Mouse (Mus musculus): Measurements from ENCODE around the gene Mepce.
A peak's percentile ranks its signal among the peaks of the same experiment; 100 is the strongest.

DNA sequence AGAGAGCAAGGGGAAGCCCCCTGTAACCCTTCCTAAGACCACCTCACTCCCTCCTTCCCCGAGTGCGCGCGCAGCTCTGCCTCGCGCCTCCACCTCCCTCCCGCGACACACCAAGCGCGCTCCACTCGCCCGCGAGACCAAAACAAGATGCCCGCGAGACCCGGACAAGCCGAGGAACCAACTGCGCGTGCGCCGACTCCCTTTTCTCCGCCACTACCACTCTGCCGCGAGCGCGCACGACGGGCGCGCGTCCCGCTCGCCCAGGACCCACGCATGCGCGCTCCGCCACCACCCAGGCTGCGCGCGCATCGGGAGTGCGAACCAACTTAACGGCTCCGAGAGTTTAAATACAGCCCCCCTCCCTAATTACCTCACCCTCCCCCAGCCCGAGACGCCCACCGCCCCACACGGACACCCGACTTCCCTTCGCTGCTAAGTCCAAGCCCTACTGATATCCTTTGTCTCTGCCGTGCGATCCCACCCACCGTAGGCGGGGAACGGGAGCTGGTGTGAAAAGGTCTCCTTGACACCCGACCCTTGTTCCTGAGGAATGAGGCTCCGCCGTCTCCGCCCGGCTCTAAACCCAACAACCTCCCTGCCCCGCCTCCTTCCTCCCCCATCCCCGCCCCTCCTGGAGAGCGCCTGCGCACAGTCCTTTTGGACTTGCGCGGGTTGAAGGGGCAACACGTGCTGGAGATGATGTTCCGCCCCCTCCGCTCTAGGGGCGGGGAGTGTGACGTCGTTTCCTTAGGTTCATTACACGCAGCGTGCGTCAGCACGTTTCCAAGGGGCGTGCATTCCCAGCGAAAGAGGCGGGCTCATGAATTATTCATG lies 1.1 kb downstream of the Mepce start:
- TF ChIP-seq CHD2 (IDR thresholded peaks at IDR 0.05; ENCODE audit: low read length) (peak; percentile 72), MEF2A (IDR thresholded peaks at IDR 0.05; ENCODE audit: extremely low read depth, insufficient replicate concordance, low read depth, low read length, poor library complexity, severe bottlenecking) (peak; percentile 38; the same call in 1 of the 2 replicates), SMC3 (IDR thresholded peaks at IDR 0.05; ENCODE audit: low read depth, low read length) (no peak), E2F4 (IDR thresholded peaks at IDR 0.05; ENCODE audit: borderline replicate concordance, low read depth, low read length) (peak; percentile 47; the same call in 1 of the 2 replicates), GABPA (IDR thresholded peaks at IDR 0.05; ENCODE audit: low read depth, low read length) (no peak), ZNF384 (IDR thresholded peaks at IDR 0.05; ENCODE audit: low read depth, low read length) (no peak), POLR2AphosphoS2 (IDR thresholded peaks at IDR 0.05; ENCODE audit: low read length) (peak; percentile 94), ZMIZ1 (IDR thresholded peaks at IDR 0.05; ENCODE audit: low read depth, low read length) (peak; percentile 95; the same call in 1 of the 2 replicates), CTCF (IDR thresholded peaks at IDR 0.05 in 2 of 3, conservative IDR thresholded peaks at IDR 0.05 in 1 of 3; ENCODE audit: control insufficient read depth in 1 of 3, insufficient read depth in 1 of 3, low read depth in 2 of 3, low read length in 3 of 3, poor library complexity in 1 of 3, severe bottlenecking in 1 of 3) (no peak)

Data from MEL (cell line).